Mouse (Mus musculus): Measurements from ENCODE around the gene Bzw2.

The Bzw2 gene

DNA sequence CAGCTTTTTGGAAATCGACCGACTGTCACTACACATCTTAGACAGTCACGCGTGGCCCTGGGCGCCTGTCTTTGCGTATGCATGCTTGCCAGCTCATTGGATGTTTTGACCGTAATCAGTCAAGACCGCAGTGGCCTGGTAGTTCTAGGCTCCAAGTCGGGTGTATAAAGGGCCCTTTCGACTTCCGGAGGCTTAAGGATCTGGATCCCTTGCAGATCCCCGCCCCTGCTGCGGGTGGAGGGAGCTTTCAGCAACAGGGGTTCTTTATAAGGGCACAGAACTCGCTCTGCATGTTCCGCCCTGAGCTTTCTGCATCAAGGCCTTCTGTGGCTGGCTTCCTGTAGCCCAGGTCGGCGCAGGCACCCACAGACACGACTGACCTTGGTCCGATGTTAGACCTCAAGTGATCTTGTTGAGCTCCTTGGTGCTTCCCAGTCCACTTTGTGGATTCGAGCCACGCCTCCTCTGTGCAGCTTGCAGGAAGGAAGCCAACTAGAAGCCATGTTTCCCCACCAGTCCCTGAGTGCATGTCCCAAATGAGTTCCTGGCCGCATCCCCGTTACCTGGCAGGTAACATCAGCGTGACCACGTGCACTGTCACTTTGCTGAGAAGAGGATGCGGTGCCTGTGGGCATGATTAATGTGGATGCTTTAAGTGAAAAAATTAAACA is at the start of gene Bzw2:
TSS of gene Bzw2 (minus strand) at position 443 of the 671 bp plus-strand sequence.
- under 1% methylated on average over 26 of the region's 26 CpGs for WGBS

DNA sequence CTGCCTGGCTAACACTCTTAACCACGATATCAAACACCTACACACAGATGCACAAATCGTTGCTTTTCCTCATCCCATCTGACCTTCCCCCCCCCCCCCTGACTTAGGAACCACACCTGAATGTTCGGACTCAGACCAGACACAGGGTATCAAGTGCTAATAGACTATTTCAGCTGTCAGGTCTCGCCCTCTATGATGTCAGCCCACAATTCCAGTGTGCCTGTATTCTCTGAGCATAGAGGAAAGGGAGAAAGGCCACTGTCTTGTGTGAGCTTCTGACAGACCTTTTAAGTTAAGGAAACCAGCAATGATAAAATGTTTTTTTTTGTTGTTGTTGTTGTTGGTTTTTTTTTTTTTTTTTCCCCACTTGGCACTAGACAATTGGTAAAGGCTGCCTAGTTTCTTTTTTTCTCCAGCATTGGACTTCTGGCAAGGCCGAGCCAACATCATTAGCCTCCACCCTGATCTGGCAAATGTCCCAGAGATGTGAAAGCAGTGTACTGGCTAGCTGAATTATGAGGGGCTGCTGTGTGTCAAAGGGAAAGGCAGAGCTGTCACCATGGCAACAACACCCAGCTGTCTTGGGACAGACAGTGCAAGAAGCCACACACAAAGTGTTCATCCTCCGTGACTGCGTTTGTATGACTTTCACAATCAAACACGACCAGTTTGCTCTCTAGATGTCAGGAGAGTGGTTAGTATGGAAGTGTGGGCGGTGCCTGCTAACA is 49.4 kb upstream of the Bzw2 start:
- 40% methylated on average over 9 of the region's 9 CpGs for WGBS

DNA sequence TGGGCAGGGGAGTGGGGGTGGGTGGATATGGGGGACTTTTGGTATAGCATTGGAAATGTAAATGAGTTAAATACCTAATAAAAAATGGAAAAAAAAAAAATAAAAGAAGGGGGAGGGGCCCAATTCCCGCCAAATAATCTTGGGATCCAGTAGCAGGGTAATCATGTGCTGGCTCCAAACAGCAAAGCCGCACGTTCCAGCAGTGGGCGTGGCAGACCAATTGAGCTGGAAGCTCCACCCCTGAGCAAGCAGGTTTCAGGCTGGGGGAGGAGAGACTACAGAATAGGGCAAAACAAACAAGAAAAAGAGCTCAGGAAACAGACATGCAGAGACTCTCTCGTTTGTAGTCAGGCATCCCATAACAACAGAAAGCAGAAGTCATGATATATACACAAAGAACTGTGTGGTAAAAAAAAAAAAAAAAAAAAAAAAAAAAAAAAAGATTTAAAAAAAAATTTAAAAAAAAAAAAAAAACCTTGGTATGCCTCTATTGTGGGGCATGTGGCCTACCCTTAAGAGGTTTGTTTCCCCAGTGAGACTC is 47.8 kb upstream of the Bzw2 start:
- 53% methylated on average over 5 of the region's 5 CpGs for WGBS

DNA sequence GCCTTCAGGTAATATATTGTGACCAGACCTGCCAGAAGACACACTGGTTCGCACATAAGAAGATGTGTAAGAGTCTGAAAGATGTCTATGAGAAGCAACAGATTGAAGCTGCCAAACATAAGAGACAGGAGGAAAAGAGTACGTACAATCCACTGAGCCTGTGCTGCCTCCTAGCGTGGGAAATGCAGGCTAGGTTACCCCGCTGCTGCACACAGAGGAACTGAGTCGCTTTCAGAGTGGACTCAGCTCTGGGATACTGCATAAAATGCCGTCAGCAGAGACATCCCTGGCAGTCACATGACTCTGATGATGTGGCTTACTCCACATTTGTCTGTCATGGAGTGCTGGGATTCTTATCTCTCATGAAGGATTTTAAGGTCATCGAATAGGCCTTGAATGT is 37.1 kb upstream of the Bzw2 start:
- 95% methylated on average over 7 of the region's 7 CpGs for WGBS

DNA sequence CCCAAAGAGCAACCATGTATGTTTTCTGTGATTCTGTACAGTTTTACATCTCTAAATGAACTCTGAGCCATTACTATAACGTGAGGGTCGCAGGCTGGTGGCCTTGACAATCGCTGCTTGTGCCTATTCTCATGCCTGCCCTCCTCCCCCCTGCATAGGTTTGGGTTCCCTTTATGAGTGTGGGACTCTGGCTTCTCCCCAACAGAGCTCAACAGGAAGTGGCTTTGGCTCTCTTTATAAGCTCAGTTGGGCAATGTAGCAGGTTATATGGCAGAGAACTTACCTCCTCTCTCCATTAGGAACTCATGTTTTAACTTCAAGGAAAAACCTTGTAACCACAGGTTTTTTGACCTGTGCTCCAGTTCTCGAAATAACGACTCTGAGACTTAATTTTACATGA is 32.5 kb upstream of the Bzw2 start:
- WGBS: 84% methylated on average over 5 of the region's 5 CpGs

DNA sequence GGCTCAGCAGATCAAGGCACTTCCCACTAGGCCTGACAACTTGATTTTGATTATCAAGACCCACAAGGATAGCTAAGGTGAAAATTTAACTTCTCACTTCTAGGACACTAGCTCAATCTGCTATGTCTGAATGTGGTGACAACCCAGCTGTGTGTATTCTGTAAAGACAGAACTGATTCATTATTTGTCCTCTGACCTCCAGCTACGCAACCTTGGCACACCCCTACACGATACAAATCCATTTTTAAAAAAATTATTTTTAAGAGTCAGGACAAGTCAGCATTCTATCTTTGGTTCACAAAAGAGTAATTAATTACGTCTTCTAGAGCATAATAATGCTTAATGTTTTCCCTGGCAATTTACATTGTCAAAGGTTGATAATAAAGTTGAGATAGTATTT is 31.7 kb upstream of the Bzw2 start:
- WGBS: 97% methylated on average over 3 of the region's 3 CpGs

DNA sequence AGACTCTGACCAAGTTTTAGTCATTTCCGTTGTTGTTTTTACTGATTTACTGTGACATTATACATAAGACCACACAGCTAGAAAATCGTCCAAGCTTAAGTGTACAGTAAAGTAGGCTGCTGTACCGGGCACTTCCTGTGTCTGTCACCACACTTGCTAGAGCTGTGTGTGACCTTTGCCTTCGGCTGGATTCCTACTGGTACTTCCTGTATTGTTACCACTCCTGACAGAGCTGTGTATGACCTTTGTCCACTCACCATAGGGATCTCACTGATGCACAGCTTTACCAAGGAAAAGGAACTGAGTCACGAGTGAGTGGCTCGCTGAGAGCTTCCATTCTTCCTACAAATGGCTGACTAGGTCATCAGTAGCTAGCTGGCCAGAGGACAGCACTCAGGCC is 29.2 kb upstream of the Bzw2 start:
- 76% methylated on average over 6 of the region's 6 CpGs for WGBS

DNA sequence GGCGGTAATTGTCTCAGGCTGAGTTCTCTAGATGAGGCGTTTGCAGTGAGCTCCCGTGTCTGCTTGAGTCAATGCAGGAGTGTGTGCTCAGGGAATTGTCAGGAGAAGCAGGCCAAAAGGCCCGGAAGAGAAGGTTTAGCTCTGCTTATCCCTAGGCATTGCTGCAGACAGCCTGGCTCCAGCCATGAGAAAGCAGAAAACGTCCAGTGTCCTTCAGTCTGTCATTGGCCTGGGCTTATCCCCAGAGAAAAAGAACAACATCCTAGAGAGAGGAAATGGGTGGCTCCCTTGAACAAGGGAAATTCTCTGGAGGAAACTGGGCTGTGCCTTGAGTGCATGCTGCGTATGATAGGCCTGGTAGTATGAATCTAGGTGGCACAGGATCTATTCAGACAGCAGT is 24.7 kb upstream of the Bzw2 start:
- WGBS: 86% methylated on average over 6 of the region's 6 CpGs

DNA sequence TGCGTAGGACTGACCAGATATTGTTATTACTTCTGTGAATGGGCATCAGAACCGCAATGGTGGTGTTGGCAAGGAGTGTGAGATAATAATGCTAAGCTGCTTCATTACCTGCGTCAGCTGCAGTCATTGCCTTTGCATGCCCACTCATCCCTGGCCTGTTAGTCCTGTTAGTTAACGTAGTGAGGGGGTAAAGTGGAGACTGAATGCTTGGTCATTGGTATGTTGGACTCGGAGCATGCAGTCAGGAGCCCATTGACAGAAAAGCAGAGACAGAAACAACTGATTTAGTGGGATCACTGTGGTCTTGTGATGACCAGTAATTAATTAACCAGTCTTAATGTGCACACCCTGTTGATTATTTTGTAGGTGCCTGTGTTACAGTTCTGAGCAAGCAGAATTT is 19.3 kb upstream of the Bzw2 start:
- 90% methylated on average over 5 of the region's 5 CpGs for WGBS

DNA sequence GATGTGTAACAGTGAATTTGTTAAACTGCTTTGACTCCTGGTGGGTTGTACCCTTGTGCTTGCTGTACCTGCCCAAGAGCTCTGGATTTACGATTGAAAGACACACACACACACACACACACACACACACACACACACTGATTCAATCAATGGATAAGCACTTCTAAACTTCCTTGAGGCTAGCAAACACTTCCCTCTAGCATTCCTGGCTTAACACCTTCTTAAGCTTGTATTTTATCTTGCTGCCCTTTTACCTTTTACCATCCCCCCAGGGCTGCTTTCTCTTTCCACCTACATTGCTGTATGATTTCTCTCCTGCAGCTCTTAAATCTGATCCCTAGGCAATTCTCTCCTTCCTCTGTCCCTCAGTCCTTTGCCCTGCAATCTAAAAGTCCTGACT is 7.4 kb upstream of the Bzw2 start:
- WGBS: 63% methylated on average over 1 of the region's 1 CpGs

DNA sequence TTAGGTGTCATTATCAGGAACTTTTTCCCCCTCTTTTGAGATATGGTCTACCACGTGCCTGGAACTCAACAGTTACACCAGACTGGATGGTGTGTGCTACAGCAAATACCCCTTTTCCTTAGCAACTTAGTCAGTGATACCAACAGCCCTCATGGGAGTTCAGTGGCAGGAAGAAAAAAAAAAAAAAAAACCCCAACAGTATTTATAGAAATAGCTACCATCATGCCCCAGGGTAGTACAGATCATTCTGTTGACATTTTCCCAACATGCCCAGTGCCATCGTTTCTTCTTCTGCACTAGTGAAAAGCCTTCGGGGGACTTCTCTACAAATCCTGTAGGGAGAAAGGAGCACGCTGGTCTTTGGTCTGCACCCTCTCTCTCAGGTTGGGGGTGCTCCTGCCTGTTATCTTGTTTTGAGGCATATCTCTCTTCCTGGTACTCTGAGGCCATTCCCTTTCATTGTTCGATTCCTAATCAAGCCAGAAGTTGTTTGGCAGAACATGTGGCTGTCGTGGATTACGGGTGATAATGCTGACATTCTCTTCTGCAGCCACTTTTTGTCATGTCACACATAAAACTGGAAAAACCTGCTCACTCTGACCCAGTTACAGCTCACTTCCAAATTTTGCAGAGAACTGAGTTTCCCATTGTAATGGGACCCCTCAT is 6.4 kb upstream of the Bzw2 start:
- 84% methylated on average over 7 of the region's 7 CpGs for WGBS

DNA sequence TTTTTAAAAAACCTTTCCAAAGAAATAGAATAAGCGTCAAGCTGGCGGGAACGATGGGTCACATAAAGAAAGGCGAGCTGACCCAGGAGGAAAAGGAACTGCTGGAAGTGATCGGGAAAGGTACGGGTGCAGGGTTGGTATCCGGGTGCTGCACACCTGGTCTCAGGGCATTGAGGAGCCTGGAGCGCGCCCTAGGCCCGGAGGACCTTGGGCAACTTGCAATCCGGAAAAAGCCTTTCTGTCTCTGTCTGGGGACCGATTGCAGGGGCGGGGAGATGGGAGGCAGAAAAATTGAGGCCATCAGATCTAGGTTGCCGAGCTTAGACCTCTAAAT is 609 bp downstream of the Bzw2 start:
- under 1% methylated on average over 14 of the region's 14 CpGs for WGBS

DNA sequence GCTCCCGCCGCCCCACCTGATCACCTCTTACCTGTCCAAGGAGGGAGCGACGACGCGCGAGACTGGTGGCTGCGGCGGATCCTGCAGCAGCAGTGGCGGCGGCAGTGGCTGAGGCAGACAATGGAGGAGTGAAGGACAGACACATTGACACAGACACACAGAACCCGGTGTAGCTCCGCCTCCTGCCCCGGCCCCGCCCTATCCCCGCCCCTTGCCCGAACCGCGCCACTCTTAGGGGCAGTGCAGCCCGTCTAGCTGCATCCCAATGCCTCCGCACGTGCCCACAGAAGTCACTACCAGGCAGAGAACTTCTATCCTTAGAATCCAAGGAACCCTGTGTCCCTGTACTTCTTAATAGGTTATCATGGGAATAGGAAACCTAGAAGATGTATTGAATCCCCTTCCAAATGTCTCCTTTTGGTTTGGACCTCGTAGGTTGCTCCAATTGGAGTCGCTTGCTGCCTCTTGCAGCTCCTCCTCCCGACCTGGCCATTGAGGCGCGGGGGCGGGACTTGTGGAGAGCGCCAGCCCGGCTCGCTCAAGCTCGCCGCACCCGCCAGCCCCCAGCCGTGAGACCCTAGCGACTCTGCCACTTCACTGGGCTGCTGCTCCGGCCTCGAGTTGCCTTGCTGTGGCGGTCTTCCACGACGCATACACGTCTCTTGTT is 1.1 kb downstream of the Bzw2 start, which contains the start of gene Ankmy2:
TSS of gene Ankmy2 (plus strand) at position 478 of the 667 bp plus-strand sequence.
- WGBS: under 1% methylated on average over 42 of the region's 42 CpGs

DNA sequence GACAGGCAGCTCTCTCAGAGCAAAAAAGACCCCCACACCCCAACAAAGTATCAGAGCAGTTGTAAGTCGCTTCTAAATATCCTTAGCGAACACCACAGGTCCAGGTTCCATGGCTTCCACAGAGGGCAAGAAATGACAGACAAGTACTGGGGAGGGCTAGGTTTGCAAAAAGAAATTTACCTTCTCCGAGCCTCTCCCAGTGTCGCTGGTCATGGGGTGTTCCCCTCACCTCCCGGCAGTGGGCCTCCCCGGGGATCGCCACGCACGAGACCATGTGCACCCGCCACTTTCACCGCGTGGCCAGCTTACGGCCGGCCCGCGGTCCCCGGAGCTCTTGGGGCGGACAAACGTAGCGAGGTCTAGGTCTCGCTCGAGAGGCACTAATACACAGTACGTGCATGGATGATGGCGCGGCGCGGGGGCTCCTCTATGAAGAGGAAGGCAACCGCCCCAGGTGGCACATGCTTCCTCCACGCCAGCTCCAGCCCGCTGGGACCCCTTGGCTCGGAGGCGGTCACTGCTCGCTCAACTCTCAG is 1.7 kb downstream of the Bzw2 start:
- 0% methylated on average over 33 of the region's 33 CpGs for whole genome bisulfite sequencing

DNA sequence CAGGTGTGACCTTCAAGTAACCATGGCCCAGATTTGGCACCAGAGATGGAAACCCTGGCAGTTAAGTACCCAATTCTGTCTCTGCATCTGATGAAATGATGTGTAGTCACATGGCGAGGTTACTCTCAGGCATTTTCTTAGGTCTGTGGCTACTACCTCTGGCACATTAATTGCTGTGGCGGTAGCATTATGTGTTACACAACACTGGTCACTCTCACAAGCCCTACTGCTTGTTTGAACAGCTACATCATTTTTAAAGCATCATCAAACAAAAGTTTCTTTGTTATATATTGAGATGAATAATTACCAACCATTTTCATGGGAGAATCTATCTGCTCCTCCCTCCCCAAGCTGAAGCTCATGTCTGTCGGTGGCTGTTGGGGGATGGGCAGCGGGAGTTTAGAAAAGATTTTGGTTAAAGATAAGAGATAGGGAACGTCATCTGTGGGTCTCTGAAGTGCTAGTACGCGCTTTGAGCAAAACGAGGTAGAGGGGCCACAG is 2.7 kb downstream of the Bzw2 start:
- WGBS: 7% methylated on average over 8 of the region's 8 CpGs

DNA sequence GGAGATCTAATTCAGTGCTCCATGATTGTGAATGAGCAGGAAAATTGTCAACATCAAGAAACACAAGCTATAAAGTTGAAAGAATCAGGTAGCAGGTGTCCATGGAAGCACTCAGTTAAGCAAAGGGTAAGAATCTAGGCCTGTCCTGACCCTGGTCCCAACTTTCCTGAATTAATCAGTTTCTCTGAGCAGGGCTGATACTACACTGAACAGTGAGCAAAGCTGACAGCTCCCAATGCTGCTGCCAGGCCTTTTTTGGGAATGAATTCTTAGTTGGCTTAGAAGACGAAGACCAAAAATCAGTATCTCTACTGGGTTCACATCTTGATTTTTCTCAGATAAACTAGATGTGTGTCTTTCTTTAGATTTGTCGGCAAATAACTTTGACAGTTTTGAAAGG is 7.1 kb downstream of the Bzw2 start:
- WGBS: 37% methylated on average over 2 of the region's 2 CpGs

DNA sequence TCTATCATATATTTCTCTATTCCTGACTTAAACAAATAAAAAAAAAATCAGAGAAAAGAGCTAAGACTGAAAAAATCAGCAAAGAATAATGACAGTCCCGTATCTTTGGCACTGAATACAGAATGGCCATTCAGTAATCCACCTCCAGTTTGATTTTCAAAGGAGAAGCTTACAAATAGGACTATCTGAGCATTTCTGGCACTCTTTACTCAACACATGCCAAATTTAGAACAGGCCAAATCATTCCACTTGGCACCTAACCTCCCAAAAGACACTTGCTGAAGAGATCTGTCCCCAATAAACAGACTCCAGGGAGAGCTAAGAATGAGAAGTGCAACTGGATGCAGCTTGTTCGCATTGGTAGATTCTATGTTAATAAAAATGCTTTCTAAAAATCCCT is 7.6 kb downstream of the Bzw2 start:
- WGBS: 47% methylated on average over 2 of the region's 2 CpGs

DNA sequence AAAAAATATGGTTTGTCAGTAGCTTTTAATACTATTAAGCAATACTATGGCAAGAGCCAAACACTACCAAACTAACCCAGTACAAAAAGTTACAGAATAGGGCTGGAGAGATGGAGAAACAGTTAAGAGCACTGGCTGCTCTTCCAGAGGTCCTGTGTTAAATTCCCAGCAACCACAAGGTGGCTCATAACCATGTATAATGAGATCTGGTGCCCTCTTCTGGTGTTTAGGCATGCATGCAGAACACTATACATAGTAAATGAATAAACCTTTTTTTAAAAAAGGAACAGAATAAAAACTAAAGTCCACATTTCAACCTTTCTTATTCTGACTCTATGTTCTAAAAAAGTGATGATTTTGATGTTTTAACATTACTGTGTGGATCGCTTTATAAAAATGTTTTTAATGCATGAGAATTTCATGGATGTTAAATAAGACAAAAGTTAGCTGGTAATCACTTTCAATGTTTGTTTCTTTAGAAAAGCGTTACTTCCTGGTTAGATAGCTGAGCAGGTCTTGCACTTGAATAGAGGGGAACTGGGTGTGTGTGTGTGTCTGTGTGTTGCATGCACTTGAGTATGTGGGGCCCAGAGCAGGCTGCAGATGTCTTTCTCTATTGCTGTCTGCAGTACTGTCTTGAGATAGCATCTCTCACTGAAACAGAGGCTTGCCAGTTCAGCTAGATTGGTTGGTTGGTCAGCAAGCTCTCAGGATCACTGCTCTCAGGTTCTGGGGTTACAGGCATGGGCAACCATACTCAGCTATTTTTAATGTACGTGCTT is 11.5 kb downstream of the Bzw2 start:
- WGBS: 88% methylated on average over 3 of the region's 3 CpGs

DNA sequence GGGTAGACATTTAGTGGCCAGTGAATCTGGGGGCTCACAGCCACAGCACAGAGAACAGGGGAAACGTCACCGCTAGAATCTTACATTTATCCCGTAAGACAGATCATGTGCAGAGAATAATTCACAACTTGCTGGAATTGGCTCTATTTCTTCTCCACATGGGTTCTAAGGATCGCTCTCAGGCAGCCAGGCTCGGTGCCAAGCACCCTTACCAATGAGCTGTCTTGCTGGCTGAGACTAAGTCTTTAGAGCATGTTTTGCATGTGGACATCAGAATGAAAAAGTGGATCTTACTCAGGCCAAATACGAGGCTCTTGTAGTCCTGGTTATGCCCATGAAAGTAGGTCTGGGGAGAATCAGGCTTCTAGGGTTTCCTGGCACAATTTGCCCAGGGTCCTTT is 17.5 kb downstream of the Bzw2 start:
- 24% methylated on average over 6 of the region's 6 CpGs for WGBS

DNA sequence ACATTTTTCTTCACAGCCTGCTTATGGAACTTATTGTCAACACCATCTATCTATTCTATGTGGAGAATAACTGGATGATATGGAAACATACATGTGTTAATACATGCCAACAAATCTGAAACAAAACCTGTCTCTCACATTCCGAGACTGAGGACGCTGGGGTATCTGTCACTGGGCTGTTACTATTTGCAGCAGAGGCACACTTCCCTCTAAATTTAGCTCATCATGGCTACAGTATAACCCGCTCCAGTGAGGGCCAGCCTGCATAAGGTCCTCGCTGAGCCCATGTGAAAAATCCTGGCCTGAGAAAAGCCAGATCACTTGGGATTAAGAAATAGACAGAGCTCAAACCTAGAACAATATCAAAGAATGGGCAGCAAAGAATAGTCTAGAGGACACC is 20.7 kb downstream of the Bzw2 start:
- WGBS: 59% methylated on average over 4 of the region's 4 CpGs

DNA sequence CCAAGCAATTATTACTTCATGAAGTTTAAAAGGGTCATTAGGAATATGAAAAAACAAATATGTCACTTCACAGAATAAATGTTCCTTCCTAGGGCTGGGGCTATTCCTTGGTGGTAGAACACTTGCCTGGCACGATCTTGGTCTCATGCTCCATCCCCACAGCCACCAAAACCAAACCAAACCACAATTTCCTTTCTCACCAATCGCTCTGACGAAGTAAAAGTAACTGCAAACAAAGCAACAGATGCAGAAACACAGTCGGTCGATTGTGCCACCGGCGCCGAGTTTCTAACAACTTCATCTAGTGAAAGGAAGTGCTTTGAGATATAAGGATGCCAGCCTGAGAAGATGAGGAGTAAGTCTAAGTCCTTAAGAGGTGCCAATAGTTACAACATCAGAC is 21.6 kb downstream of the Bzw2 start:
- WGBS: 84% methylated on average over 8 of the region's 8 CpGs

Data from cerebral cortex, adult 2 months (tissue).